Mouse (Mus musculus) adrenal gland, postnatal 36 days (tissue): ENCODE measurements around the gene Pdzd2. TPM values are rescaled to one million over a fixed set of nuclear protein-coding genes. Genes with fewer than 3 reads are reported as not detected.

Experiments used
- DNase-seq, 2 experiments: peaks; one replicate each; pipeline ENCODE4 v3.0.0; 2021; ENCODE audit warnings: mixed read lengths in 1 of 2
- total RNA-seq, 2 experiments: library from RNA; stranded (reverse); gene quantifications; 2 replicates each; pipeline ENCODE4 v1.2.3; 2021

Pdzd2 gene
- total RNA-seq, 2 experiments from 2014 or later: 11.1 to 15.9 TPM

GRCm38 (mm10) chr15:12539618-12540302, 200.0 kb downstream of the Pdzd2 start:
- no peak for DNase-seq

- DNase-seq: no peak
Observed at GRCm38 (mm10) chr15:12533254-12533653, 206.5 kb downstream of the Pdzd2 start.

GRCm38 (mm10) chr15:12532568-12532967, 207.2 kb downstream of the Pdzd2 start:
- DNase-seq: peak in 1 of 2 experiments; percentile 17

GRCm38 (mm10) chr15:12522810-12523209, 216.9 kb downstream of the Pdzd2 start:
- no peak for DNase-seq

- DNase-seq: no peak
Observed at GRCm38 (mm10) chr15:12520292-12520691, 219.4 kb downstream of the Pdzd2 start.

- DNase-seq: no peak
Observed at GRCm38 (mm10) chr15:12518370-12518973, 221.3 kb downstream of the Pdzd2 start.

- DNase-seq: no peak
Observed at GRCm38 (mm10) chr15:12517314-12517813, 222.4 kb downstream of the Pdzd2 start.

- no peak for DNase-seq
Observed at GRCm38 (mm10) chr15:12515272-12515844, 224.4 kb downstream of the Pdzd2 start.

GRCm38 (mm10) chr15:12513526-12513925, 226.2 kb downstream of the Pdzd2 start:
- DNase-seq: peak in 1 of 2 experiments; percentile 29

- no peak for DNase-seq
Observed at GRCm38 (mm10) chr15:12508765-12509377, 230.9 kb downstream of the Pdzd2 start.

GRCm38 (mm10) chr15:12507523-12507922, 232.2 kb downstream of the Pdzd2 start:
- DNase-seq: no peak

GRCm38 (mm10) chr15:12506514-12506913, 233.2 kb downstream of the Pdzd2 start:
- no peak for DNase-seq

GRCm38 (mm10) chr15:12506085-12506484, 233.6 kb downstream of the Pdzd2 start:
- no peak for DNase-seq

GRCm38 (mm10) chr15:12505556-12505955, 234.2 kb downstream of the Pdzd2 start:
- no peak for DNase-seq

- peak in 1 of 2 experiments; percentile 15 for DNase-seq
Observed at GRCm38 (mm10) chr15:12503907-12504306, 235.8 kb downstream of the Pdzd2 start.

GRCm38 (mm10) chr15:12501924-12502548, 237.7 kb downstream of the Pdzd2 start:
- no peak for DNase-seq

- DNase-seq: no peak
Observed at GRCm38 (mm10) chr15:12500674-12501073, 239.1 kb downstream of the Pdzd2 start.

- DNase-seq: no peak
Observed at GRCm38 (mm10) chr15:12494084-12494483, 245.6 kb downstream of the Pdzd2 start.

GRCm38 (mm10) chr15:12493258-12493657, 246.5 kb downstream of the Pdzd2 start:
- DNase-seq: peak in 1 of 2 experiments; percentile 32

GRCm38 (mm10) chr15:12490969-12491368, 248.8 kb downstream of the Pdzd2 start:
- peak; percentile 74 to 77 for DNase-seq

- DNase-seq: peak; percentile 43 to 62
Observed at GRCm38 (mm10) chr15:12490527-12490926, 249.2 kb downstream of the Pdzd2 start.

- peak in 1 of 2 experiments; percentile 13 for DNase-seq
Observed at GRCm38 (mm10) chr15:12488316-12488715, 251.4 kb downstream of the Pdzd2 start.
